Mouse (Mus musculus) stomach, embryonic 16.5 days (tissue): ENCODE data around the gene Hoxa7. TPM values are rescaled to one million over a fixed set of nuclear protein-coding genes. Genes with fewer than 3 reads are reported as not detected.
A peak's percentile ranks its signal among the peaks of the same experiment; 100 is the strongest.

Experiments
- ATAC-seq: fragments of 200-750 bp; cut with Nextera tagmentation; 2 replicates; pipeline ENCODE4 v1.8.0; 2017; ENCODE audit warnings: moderate number of reproducible peaks, moderate TSS enrichment; ENCODE audit not compliant: insufficient read depth, low FRiP score
- H3K27ac ChIP-seq: fragments of 300-500 bp; sonication (generic); 2 replicates; pipeline ENCODE4 v1.5.1; 2014; ENCODE audit warnings: low read length
- H3K27me3 ChIP-seq: fragments of 300-500 bp; sonication (generic); 2 replicates; pipeline ENCODE4 v1.6.1; 2014; ENCODE audit warnings: low read length, control low read depth, mixed read lengths; ENCODE audit not compliant: control insufficient read depth, insufficient read depth
- H3K36me3 ChIP-seq: fragments of 300-500 bp; sonication (generic); 2 replicates; pipeline ENCODE4 v1.6.1; 2014; ENCODE audit warnings: low read length; ENCODE audit not compliant: control insufficient read depth, insufficient read depth
- H3K4me1 ChIP-seq: fragments of 300-500 bp; sonication (generic); 2 replicates; pipeline ENCODE4 v1.6.1; 2014; ENCODE audit warnings: low read length, control low read depth, mixed read lengths; ENCODE audit not compliant: control insufficient read depth, insufficient read depth
- H3K4me2 ChIP-seq: fragments of 300-500 bp; sonication (generic); 2 replicates; pipeline ENCODE4 v1.6.1; 2014; ENCODE audit warnings: low read depth, low read length, mixed read lengths
- H3K4me3 ChIP-seq: fragments of 300-500 bp; sonication (generic); replicated peaks from 2 replicates; pipeline ENCODE4 v1.5.1; 2014; ENCODE audit warnings: mild to moderate bottlenecking, low read length
- H3K9ac ChIP-seq: fragments of 300-500 bp; sonication (generic); 2 replicates; pipeline ENCODE4 v1.6.1; 2014; ENCODE audit warnings: low read length
- H3K9me3 ChIP-seq: fragments of 300-500 bp; sonication (generic); replicated peaks from 2 replicates; pipeline ENCODE4 v1.6.1; 2016; ENCODE audit warnings: low read length, control low read depth; ENCODE audit not compliant: control insufficient read depth
- WGBS: fragments of 180-500 bp; shearing (Covaris S2); extraction: QIAGEN DNeasy Blood & Tissue Kit; methylation state at CpG from one replicate; pipeline ENCODE4 v1.1.7; 2014; 5-methylcytosine and 5-hydroxymethylcytosine counted together
- polyA plus RNA-seq: library from polyadenylated mRNA; unstranded; fragments of >200 nt; fragmentation: Nextera tagmentation; extraction: Ambion mirVana; gene quantifications from 2 replicates; pipeline ENCODE4 v1.2.1, GENCODE M21; 2015

Hoxa7 gene
- polyA plus RNA-seq, 1 experiment from 2014 or later = 10.8 TPM

DNA sequence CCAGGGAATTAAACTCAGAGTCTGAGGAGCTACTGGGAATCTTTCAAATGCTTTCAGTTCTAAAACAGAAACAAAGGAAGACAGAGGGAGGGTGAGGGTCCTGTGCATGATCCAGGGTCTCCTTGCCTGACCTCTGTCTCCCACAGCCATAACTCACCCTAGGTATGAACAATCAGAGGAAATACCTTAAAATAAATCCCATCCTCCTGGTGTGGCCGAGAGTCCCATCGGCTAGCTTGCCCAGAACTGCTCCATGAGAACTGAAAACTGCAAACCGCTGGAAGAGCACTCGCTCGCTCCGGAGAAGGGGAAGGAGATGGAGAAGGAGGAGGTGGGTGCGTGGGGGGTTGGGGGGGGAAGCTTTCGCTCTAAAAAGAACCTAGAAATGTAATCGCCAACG is 42.0 kb downstream of the Hoxa7 start:
- no peaks in the 10 kb centered on the region for H3K27me3 ChIP-seq
- H3K9me3 ChIP-seq = no peaks in the 10 kb centered on the region
- no peak for ATAC-seq
- no peaks in the 10 kb centered on the region for H3K36me3 ChIP-seq
- peak overlapping the region; percentile 91 for H3K9ac ChIP-seq
- H3K4me2 ChIP-seq = peak overlapping the region; percentile 71
- peak overlapping the region; percentile 98 for H3K27ac ChIP-seq
- WGBS = 13% methylated on average over 10 of the region's 10 CpGs
- H3K4me1 ChIP-seq = peaks cover 30% of the 10 kb centered on the region
- H3K4me3 ChIP-seq = peak overlapping the region; percentile 60

DNA sequence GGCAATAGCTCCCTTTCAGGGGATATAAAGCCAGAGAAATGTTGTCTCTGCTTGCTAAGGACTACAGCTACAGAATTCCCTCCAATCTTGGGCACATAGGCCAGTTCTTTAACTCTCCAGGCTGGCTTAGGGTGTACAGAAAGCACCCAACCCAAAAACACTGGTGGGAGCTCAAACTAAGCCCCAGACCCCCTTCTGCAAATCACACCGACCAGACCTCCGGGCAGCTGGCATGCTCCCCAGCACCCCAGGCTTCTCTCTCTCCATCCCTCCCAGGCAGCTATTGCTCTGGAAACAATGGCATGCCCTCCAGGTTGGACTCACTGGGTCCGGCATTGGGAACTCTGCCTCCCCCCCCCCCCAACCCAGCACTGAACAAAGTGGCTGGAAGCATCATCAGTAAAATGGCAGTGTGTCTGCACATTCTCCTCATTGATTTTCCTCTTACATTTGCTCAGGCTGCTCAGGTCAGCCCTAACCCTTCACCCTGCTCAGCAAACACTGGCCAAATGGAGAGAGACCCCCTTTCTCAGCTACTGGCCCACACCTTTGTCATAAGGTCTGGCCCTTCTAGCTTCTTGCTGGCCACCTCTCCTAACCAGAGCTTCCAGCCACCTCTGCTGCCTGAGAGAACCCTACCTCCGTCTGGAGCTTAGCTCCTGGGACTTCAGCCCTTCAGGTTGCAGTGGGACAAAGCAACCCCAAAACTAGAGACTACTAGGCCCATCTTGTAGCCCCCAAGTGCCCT is 42.6 kb downstream of the Hoxa7 start:
- 17% methylated on average over 4 of the region's 4 CpGs for WGBS
- Histone ChIP-seq H3K27ac (peak overlapping the region; percentile 98), H3K36me3 (no peaks in the 10 kb centered on the region), H3K9ac (peak overlapping the region; percentile 91), H3K9me3 (no peaks in the 10 kb centered on the region), H3K4me2 (peak overlapping the region; percentile 71), H3K4me1 (peaks cover 24% of the 10 kb centered on the region), H3K27me3 (no peaks in the 10 kb centered on the region), H3K4me3 (peak overlapping the region; percentile 60)
- ATAC-seq = no peak

DNA sequence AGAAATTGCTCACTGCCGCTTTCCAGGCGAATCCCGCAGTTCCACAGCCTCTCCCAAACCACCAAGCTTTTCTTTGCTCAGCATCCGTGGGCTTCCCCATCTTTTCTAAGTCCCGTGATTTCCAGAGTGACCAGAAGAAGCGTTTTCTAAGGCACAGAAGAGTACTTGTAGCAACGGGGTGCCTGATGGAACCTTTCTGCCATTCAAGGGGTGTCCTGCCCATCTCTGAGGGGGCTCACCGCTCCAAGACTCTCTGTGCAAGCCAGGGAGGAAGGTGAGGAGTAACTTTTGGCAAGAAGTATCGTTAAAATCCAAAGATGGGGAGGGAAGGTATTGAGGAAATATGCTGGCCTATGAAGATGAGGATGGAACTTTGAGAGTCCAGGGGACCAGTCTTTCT is 43.8 kb downstream of the Hoxa7 start:
- peaks cover 17% of the 10 kb centered on the region for H3K4me1 ChIP-seq
- WGBS = 16% methylated on average over 9 of the region's 9 CpGs
- H3K9ac ChIP-seq = peak overlapping the region; percentile 91
- H3K27me3 ChIP-seq = no peaks in the 10 kb centered on the region
- no peaks in the 10 kb centered on the region for H3K9me3 ChIP-seq
- H3K36me3 ChIP-seq = no peaks in the 10 kb centered on the region
- H3K4me2 ChIP-seq = peak overlapping the region; percentile 71
- H3K27ac ChIP-seq = peak overlapping the region; percentile 98
- no peak for ATAC-seq
- H3K4me3 ChIP-seq = peak overlapping the region; percentile 60

DNA sequence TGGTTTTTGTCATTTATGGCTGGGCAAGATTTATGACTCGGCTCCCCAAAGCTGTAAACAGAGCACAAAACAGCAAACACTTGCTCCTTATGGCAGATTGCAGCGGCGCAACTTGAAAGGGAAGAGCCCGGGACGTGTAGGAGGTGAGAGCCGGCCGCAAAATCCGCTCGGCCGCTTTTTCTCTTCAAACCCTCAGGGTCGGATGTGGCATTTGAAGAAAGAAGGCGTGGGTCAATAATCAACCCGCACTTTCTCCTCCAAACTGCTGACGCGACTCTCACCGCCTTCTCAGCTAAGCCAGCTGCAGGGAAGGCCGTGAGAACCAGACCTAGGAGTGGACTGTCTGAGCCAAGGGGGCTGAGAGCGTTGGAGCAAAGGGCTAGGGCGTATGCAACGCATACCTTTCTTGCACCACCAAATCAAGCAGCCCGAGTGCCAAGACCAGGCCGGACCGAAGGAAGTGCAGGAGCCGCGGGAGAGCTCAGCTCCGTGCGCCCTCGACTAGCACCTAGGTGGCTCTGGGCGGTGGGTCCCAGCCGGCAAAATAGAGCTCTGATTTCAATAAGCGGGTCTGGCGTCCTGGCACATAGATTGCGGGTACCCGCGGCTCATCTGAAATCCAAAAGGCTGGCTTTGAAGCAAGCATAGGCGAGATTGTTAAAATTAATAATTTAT is 44.5 kb downstream of the Hoxa7 start, which contains the start of gene 5730596B20Rik:
TSS of gene 5730596B20Rik (plus strand) at position 438 of the 675 bp plus-strand sequence.
- H3K9ac ChIP-seq = peak within 1 kb of the TSS; percentile 91
- no peaks in the 10 kb centered on the region for H3K36me3 ChIP-seq
- H3K4me3 ChIP-seq = peak within 1 kb of the TSS; percentile 60
- H3K27ac ChIP-seq = peak within 1 kb of the TSS; percentile 98
- no peak for ATAC-seq
- H3K4me2 ChIP-seq = peak within 1 kb of the TSS; percentile 71
- H3K27me3 ChIP-seq = no peaks in the 10 kb centered on the region
- peaks cover 20% of the 10 kb centered on the region for H3K4me1 ChIP-seq
- WGBS = 2% methylated on average over 36 of the region's 36 CpGs
- H3K9me3 ChIP-seq = no peaks in the 10 kb centered on the region

DNA sequence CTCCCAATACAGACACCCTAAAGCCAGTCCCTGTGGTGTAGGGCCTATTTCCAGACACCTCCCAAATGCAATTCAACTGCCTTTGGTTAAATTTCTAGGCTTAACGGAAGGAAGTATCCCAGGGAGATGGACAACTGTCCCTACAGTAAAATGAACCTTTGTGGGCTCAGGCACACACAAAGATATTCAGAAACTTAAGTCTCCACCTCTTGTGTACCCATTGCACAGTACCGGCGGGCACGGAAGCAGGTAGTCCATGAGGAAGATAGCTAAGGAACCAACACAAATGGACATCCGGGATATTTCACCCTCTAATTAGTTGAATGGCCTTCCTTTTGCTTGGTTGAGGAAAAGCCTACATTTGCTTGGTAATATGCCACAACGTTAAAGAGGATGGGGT is 45.3 kb downstream of the Hoxa7 start:
- 4% methylated on average over 6 of the region's 6 CpGs for WGBS
- H3K27me3 ChIP-seq = no peaks in the 10 kb centered on the region
- peak overlapping the region; percentile 71 for H3K4me2 ChIP-seq

DNA sequence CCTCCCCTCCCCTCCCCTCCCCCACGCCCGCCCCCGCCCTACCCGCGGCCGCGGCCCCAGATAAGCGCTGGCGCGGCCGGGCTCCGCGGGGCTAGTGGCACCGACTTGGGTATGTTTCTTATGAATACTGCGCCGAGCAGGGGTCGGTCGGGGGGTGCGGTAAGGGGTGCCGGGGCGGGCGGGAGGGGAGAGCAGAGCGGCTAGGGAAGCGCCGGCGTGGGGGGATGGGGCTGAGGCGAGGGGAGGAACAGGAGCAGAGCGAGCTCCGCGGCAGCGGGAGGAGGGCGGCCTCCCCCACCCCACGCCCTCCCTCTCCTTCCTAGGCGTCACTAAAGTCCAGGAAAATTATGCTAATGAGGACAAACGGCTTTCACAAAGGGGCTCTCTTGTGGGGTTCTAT is 45.8 kb downstream of the Hoxa7 start:
- peak overlapping the region; percentile 98 for H3K27ac ChIP-seq
- peak overlapping the region; percentile 60 for H3K4me3 ChIP-seq
- peaks cover 21% of the 10 kb centered on the region for H3K4me1 ChIP-seq
- H3K36me3 ChIP-seq = no peaks in the 10 kb centered on the region
- under 1% methylated on average over 17 of the region's 35 CpGs for whole genome bisulfite sequencing
- peak; percentile 54 for ATAC-seq
- H3K9ac ChIP-seq = peak overlapping the region; percentile 91
- peak overlapping the region; percentile 71 for H3K4me2 ChIP-seq
- no peaks in the 10 kb centered on the region for H3K27me3 ChIP-seq
- no peaks in the 10 kb centered on the region for H3K9me3 ChIP-seq

More for the DNA sequence above, 45.3 kb downstream of the Hoxa7 start:
- Histone ChIP-seq H3K4me3 (peak overlapping the region; percentile 60), H3K4me1 (peaks cover 21% of the 10 kb centered on the region), H3K9me3 (no peaks in the 10 kb centered on the region), H3K27ac (peak overlapping the region; percentile 98), H3K36me3 (no peaks in the 10 kb centered on the region), H3K9ac (peak overlapping the region; percentile 91)
- no peak for ATAC-seq

DNA sequence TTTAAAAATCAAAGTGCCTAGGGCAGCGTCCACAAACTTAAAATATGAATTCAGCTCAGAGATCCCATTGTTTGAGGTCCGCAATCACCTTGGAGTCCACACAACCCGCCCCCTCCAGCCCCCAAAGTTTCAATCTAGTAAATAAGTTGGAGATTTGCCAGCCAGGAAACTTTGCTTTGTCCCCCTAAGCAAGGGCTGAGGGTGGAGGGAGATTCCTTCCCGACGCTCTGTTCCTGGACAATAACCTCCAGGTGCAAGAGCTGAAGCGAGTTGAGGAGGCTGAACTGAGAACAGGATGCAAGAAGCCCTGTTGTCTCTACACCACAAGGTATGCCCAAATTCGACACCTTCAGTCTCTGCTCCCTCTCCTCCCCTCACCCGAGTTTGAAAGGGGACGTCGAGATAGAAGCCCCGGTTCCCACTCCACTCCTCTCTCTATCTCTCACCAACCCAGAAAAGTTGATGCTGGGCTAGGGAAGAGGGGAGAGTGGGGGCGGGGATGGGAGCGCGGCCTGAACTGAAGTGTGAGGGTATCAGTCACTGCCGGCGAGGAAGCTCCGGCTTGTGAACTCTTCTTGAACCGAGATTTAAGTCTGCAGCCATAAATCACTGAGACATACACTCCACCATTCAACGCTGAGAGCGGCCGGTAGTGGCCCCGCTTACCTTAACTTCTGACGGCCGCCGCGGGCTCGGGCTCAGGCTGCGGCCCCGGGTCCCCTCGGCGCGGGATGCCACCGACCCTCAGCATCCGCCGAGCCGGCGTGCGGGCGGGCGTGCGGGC is 46.5 kb downstream of the Hoxa7 start:
- 3% methylated on average over 41 of the region's 41 CpGs for WGBS
- Histone ChIP-seq H3K27ac (peak overlapping the region; percentile 98), H3K9ac (peak overlapping the region; percentile 91), H3K9me3 (no peaks in the 10 kb centered on the region), H3K4me1 (peaks cover 26% of the 10 kb centered on the region), H3K4me2 (peak overlapping the region; percentile 71), H3K27me3 (no peaks in the 10 kb centered on the region), H3K4me3 (peak overlapping the region; percentile 60), H3K36me3 (no peaks in the 10 kb centered on the region)
- ATAC-seq = peak; percentile 29; the same call in 1 of the 2 replicates

DNA sequence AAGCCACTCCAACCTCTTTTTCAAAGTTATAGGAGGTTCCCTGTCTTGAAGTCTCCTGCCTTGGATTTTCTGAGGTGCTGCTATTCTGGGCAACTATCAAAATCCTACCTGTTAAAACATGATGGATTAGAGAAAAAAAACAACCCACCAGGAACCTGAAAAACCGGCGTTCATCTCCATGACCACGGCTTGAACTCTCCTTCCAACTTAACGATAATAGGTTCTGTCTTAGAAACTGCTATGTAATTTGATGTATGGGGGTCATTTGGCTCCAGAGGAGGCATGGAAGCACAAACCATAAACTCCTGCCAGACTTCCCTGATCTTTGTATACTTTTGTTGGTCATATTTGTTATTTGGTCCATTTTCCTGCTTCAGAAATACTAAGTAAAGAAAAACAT is 48.0 kb downstream of the Hoxa7 start:
- H3K36me3 ChIP-seq = no peaks in the 10 kb centered on the region
- no peaks in the 10 kb centered on the region for H3K9me3 ChIP-seq
- H3K4me1 ChIP-seq = peaks cover 28% of the 10 kb centered on the region
- H3K9ac ChIP-seq = peak overlapping the region; percentile 78
- H3K4me2 ChIP-seq = peak overlapping the region; percentile 65
- 8% methylated on average over 4 of the region's 4 CpGs for WGBS
- H3K4me3 ChIP-seq = peak overlapping the region; percentile 48
- H3K27me3 ChIP-seq = no peaks in the 10 kb centered on the region
- peak overlapping the region; percentile 99 for H3K27ac ChIP-seq
- ATAC-seq = no peak
